Mouse (Mus musculus) embryonic fibroblast, embryonic 13.5 days (primary cell): ENCODE results near the gene AA986860.

Source experiments
- CTCF ChIP-seq: IDR thresholded peaks from 2 replicates; pipeline ENCODE4 v1.5.1; 2011; ENCODE audit warnings: mild to moderate bottlenecking, control low read depth, low read length, moderate library complexity, borderline replicate concordance; ENCODE audit not compliant: insufficient read depth
- POLR2A ChIP-seq: IDR thresholded peaks from 2 replicates; pipeline ENCODE4 v1.6.1; 2011; ENCODE audit warnings: low read depth, mild to moderate bottlenecking, control low read depth, low read length, moderate library complexity

- TF ChIP-seq CTCF (no peak), POLR2A (no peak)
Observed at GRCm38 (mm10) chr1:130732706-130733658, 1.2 kb downstream of the AA986860 start.
